Mouse (Mus musculus): ENCODE results near the gene A930002H24Rik.

- TF ChIP-seq CTCF (IDR thresholded peaks at IDR 0.05): no peak
- TF ChIP-seq EP300 (IDR thresholded peaks at IDR 0.05): no peak
Measured at GRCm38 (mm10) chr17:63826767-63827166, 36.8 kb downstream of the A930002H24Rik start.
